Mouse (Mus musculus): Measurements from ENCODE around the gene Pabpn1l. TPM values are rescaled to one million over a fixed set of nuclear protein-coding genes. Genes with fewer than 3 reads are reported as not detected.

The Pabpn1l gene
- polyA plus RNA-seq, 1 experiment, result not detected

DNA sequence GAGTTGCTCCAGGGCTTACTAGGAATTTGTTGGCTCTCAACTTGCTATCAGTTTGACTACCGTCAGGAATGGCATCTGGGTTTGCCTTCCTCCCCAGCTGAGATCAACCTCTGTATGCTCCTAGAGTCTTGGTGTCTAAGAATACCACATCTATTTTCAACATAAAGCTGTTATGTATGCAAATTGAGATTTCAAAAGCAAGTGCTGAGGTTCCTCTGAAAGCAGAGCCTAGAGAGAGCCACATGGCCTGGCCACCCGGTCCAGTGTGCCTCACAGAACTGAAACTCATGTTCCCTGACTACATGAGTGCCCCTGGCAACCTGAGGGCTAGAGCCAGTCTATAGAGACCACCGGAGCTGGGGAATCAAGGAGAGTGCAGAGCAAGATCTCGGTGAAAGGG lies 17.2 kb downstream of the Pabpn1l start:
- TF ChIP-seq CTCF (IDR thresholded peaks at IDR 0.05; ENCODE audit: control insufficient read depth, insufficient read depth, insufficient replicate concordance, low read depth, low read length), result no peak
- TF ChIP-seq POLR2A (IDR thresholded peaks at IDR 0.05; ENCODE audit: control insufficient read depth, low read depth, low read length), result no peak
- no peaks in the 10 kb centered on the region; the same call in 1 of the 2 replicates for H3K4me1 ChIP-seq (ENCODE audit: control insufficient read depth, insufficient read depth, low read length)
- no peaks in the 10 kb centered on the region for H3K36me3 ChIP-seq (ENCODE audit: control insufficient read depth, insufficient read depth, low read length)
- no peak overlapping the region for H3K4me3 ChIP-seq (ENCODE audit: control insufficient read depth, low read depth, low read length)
- H3K27ac ChIP-seq (ENCODE audit: control insufficient read depth, insufficient read depth, low read depth, low read length), result no peak overlapping the region
- H3K27me3 ChIP-seq (ENCODE audit: control insufficient read depth, insufficient read depth, low read length), result no peaks in the 10 kb centered on the region

DNA sequence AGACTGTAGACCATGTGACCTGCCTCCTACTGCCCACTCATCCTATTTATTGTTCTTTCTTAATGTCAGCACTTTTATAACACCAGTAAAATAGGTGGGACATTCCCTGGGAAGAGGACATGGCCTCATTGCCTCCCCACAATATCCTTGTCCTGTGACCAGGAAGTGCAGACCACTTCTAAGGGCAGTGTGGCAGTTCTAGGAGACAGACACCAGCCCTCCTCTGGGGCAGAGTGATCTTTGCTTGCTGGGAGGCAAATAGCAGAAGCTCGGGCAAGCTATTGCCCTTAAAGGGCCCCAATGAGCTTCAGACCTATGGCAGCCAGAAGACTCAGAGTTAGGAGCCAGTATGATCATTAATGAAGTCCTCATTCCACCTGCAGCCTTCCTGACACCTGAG lies 17.9 kb downstream of the Pabpn1l start:
- no peaks in the 10 kb centered on the region for H3K27me3 ChIP-seq (ENCODE audit: control insufficient read depth, insufficient read depth, low read length)
- no peak overlapping the region for H3K4me3 ChIP-seq (ENCODE audit: control insufficient read depth, low read depth, low read length)
- H3K4me1 ChIP-seq (ENCODE audit: control insufficient read depth, insufficient read depth, low read length), result no peaks in the 10 kb centered on the region; the same call in 1 of the 2 replicates
- no peaks in the 10 kb centered on the region for H3K36me3 ChIP-seq (ENCODE audit: control insufficient read depth, insufficient read depth, low read length)
- no peak overlapping the region for H3K27ac ChIP-seq (ENCODE audit: control insufficient read depth, insufficient read depth, low read depth, low read length)
- TF ChIP-seq CTCF (IDR thresholded peaks at IDR 0.05; ENCODE audit: control insufficient read depth, insufficient read depth, insufficient replicate concordance, low read depth, low read length), result no peak

DNA sequence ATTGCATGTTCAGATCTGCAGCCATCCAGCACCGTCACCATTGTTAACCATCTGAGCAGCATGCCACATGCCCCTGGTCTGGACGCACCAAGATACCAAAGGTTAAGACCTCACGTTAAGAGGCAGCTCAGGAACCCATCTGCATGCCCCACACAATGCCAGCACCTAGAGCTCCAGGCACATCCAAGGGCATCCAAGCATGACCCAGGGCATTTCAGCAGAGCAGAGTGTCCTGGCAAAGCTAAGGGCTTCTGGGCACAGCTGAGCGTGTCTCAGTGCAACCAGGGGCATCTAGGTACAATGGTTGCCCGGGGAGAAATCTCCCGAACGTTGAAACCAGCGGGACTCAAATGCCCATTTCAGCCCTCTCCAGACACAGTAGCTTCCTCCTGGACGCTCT lies 21.9 kb downstream of the Pabpn1l start:
- H3K27me3 ChIP-seq (ENCODE audit: control insufficient read depth, insufficient read depth, low read length), result no peaks in the 10 kb centered on the region
- no peak overlapping the region for H3K27ac ChIP-seq (ENCODE audit: control insufficient read depth, insufficient read depth, low read depth, low read length)
- no peaks in the 10 kb centered on the region for H3K4me1 ChIP-seq (ENCODE audit: control insufficient read depth, insufficient read depth, low read length)
- TF ChIP-seq POLR2A (IDR thresholded peaks at IDR 0.05; ENCODE audit: control insufficient read depth, low read depth, low read length) (no peak), CTCF (IDR thresholded peaks at IDR 0.05; ENCODE audit: control insufficient read depth, insufficient read depth, insufficient replicate concordance, low read depth, low read length) (no peak)
- H3K4me3 ChIP-seq (ENCODE audit: control insufficient read depth, low read depth, low read length), result no peak overlapping the region
- H3K36me3 ChIP-seq (ENCODE audit: control insufficient read depth, insufficient read depth, low read length), result no peaks in the 10 kb centered on the region

DNA sequence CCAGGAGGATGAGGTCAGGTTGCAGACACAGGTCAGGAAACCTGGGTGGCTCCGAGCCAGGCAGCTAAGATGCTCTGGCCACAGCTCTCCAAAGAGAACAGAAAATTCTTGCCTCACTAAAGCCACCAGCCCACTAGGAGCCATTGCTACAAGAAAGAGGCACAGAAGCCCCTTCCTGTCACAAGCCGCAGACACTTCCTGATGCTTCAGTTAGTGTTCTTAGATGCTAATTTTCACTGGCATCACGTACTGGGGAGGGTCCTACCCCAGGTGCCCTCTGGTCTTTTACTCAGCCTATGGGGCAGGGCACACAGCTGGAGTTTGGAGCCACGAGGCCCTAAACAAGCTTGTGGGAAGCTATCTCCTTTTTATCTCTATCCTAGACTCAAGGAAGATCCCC lies 26.5 kb downstream of the Pabpn1l start:
- Histone ChIP-seq H3K4me3 (ENCODE audit: control insufficient read depth, low read depth, low read length) (no peak overlapping the region), H3K36me3 (ENCODE audit: control insufficient read depth, insufficient read depth, low read length) (no peaks in the 10 kb centered on the region), H3K27me3 (ENCODE audit: control insufficient read depth, insufficient read depth, low read length) (no peaks in the 10 kb centered on the region), H3K27ac (ENCODE audit: control insufficient read depth, insufficient read depth, low read depth, low read length) (no peak overlapping the region), H3K4me1 (ENCODE audit: control insufficient read depth, insufficient read depth, low read length) (no peaks in the 10 kb centered on the region)
- no peak for TF ChIP-seq POLR2A (IDR thresholded peaks at IDR 0.05; ENCODE audit: control insufficient read depth, low read depth, low read length)
- no peak for TF ChIP-seq CTCF (IDR thresholded peaks at IDR 0.05; ENCODE audit: control insufficient read depth, insufficient read depth, insufficient replicate concordance, low read depth, low read length)

DNA sequence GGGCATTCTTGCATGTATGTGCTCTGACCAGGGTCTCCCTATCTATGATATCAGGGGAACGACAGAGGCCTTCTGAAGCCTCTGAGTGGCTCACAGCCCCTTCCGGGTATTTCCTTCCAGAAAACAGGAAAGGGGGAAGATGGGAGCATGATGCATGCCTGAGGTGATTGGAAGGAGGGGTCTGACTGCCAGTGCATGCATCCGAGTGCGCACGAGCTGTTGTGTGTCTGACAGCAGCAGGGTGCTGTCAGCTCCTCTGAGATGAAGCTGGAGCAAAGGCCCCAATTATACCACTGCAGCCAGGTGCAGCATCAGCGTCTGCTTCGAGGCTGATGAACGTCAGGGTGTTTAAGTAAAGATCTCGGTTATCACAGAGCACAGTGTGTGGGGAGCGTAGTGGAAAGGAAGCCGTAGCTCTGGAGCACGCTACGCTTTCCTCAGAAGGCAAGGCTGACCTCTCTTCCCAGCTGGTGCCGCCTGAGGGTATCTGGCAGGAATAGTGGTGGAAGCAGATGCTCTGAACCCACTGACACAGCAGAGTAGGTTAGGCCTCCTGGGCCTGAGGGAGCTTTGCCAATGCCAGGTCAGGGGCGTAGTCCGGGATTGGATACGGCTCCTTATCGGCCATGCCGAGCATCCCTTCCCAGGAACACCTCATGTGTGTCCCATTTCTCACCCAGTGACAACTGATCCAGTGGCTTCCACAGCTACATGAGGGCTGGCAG lies 28.6 kb downstream of the Pabpn1l start:
- Histone ChIP-seq H3K27ac (ENCODE audit: control insufficient read depth, insufficient read depth, low read depth, low read length) (no peak overlapping the region), H3K4me3 (ENCODE audit: control insufficient read depth, low read depth, low read length) (no peak overlapping the region), H3K36me3 (ENCODE audit: control insufficient read depth, insufficient read depth, low read length) (no peaks in the 10 kb centered on the region), H3K27me3 (ENCODE audit: control insufficient read depth, insufficient read depth, low read length) (no peaks in the 10 kb centered on the region), H3K4me1 (ENCODE audit: control insufficient read depth, insufficient read depth, low read length) (no peaks in the 10 kb centered on the region)
- TF ChIP-seq CTCF (IDR thresholded peaks at IDR 0.05; ENCODE audit: control insufficient read depth, insufficient read depth, insufficient replicate concordance, low read depth, low read length) (no peak), POLR2A (IDR thresholded peaks at IDR 0.05; ENCODE audit: control insufficient read depth, low read depth, low read length) (no peak)

DNA sequence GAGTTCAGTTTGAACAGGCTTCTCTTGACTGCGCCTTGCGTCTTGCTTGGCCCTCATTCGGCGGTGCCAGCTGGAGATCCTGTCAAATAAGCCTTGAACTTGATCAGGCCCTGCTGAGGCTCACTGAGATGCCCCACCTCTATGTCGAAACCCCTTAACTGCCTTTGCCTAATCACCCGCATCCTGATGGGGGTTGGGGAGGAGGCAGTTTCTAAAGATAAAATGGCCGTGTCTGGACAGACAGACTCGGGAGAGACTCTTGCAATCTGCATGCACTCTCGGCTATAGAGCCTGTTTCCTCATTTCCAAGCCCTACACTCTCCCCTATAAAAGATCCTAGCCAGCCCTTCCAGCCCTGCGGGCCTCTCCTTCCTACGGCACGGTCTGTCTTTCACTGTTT lies 29.3 kb downstream of the Pabpn1l start:
- TF ChIP-seq CTCF (IDR thresholded peaks at IDR 0.05; ENCODE audit: control insufficient read depth, insufficient read depth, insufficient replicate concordance, low read depth, low read length) (no peak), POLR2A (IDR thresholded peaks at IDR 0.05; ENCODE audit: control insufficient read depth, low read depth, low read length) (no peak)
- H3K4me3 ChIP-seq (ENCODE audit: control insufficient read depth, low read depth, low read length), result no peak overlapping the region
- H3K27ac ChIP-seq (ENCODE audit: control insufficient read depth, insufficient read depth, low read depth, low read length), result no peak overlapping the region
- H3K36me3 ChIP-seq (ENCODE audit: control insufficient read depth, insufficient read depth, low read length), result no peaks in the 10 kb centered on the region
- no peaks in the 10 kb centered on the region for H3K27me3 ChIP-seq (ENCODE audit: control insufficient read depth, insufficient read depth, low read length)
- H3K4me1 ChIP-seq (ENCODE audit: control insufficient read depth, insufficient read depth, low read length), result no peaks in the 10 kb centered on the region

DNA sequence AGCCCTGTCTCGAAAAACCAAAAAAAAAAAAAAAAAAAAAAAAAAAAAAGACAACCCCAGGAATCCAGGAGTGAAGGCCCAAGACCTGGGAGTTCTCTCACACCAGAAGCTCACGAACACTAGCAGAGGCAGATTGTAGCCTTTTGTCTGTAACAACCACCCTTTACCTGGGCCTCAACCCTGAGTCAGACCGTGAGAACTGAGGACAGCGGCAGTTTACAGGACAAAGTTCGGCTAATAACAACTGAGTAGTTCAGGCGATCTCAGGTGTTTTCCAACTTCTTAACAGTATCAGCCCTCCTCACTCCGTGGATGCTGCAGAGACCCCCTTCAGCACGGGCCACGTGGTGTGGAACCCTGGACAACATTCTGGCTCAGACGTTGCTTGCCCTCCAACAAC lies 35.8 kb downstream of the Pabpn1l start:
- peaks cover 5% of the 10 kb centered on the region for H3K4me1 ChIP-seq (ENCODE audit: control insufficient read depth, insufficient read depth, low read length)
- no peaks in the 10 kb centered on the region for H3K27me3 ChIP-seq (ENCODE audit: control insufficient read depth, insufficient read depth, low read length)
- TF ChIP-seq CTCF (IDR thresholded peaks at IDR 0.05; ENCODE audit: control insufficient read depth, insufficient read depth, insufficient replicate concordance, low read depth, low read length) (no peak), POLR2A (IDR thresholded peaks at IDR 0.05; ENCODE audit: control insufficient read depth, low read depth, low read length) (no peak)
- H3K36me3 ChIP-seq (ENCODE audit: control insufficient read depth, insufficient read depth, low read length), result no peaks in the 10 kb centered on the region
- no peak overlapping the region for H3K4me3 ChIP-seq (ENCODE audit: control insufficient read depth, low read depth, low read length)
- no peak overlapping the region for H3K27ac ChIP-seq (ENCODE audit: control insufficient read depth, insufficient read depth, low read depth, low read length)
